Mouse (Mus musculus) midbrain, embryonic 15.5 days (tissue): Measurements from ENCODE around the gene Polr2i. TPM values are rescaled to one million over a fixed set of nuclear protein-coding genes. Genes with fewer than 3 reads are reported as not detected.
"Not testable (repeated sequence)": the region's sequence is repeated elsewhere in the genome, so short reads cannot be mapped to it uniquely, and the experiment has no call there.

ENCODE experiments used
- ATAC-seq: fragments of 200-750 bp; cut with Nextera tagmentation; replicated peaks from 2 replicates; pipeline ENCODE4 v1.8.0; 2017; ENCODE audit warnings: moderate TSS enrichment
- H3K27ac ChIP-seq: fragments of 300-500 bp; sonication (generic); 2 replicates; pipeline ENCODE4 v1.5.1; 2015; ENCODE audit warnings: mild to moderate bottlenecking, inconsistent platforms
- H3K27me3 ChIP-seq: fragments of 300-500 bp; sonication (generic); replicated peaks from 2 replicates; pipeline ENCODE4 v1.6.1; 2015; ENCODE audit warnings: inconsistent platforms
- H3K36me3 ChIP-seq: fragments of 300-500 bp; sonication (generic); replicated peaks from 2 replicates; pipeline ENCODE4 v1.6.1; 2015; ENCODE audit warnings: inconsistent platforms
- H3K4me1 ChIP-seq: fragments of 300-500 bp; sonication (generic); 2 replicates; pipeline ENCODE4 v1.6.1; 2015; ENCODE audit warnings: inconsistent platforms
- H3K4me2 ChIP-seq: fragments of 300-500 bp; sonication (generic); 2 replicates; pipeline ENCODE4 v1.6.1; 2015; ENCODE audit warnings: inconsistent platforms, mild to moderate bottlenecking, moderate library complexity
- H3K4me3 ChIP-seq: fragments of 300-500 bp; sonication (generic); 2 replicates; pipeline ENCODE4 v1.5.1; 2015; ENCODE audit warnings: mild to moderate bottlenecking, inconsistent platforms
- H3K9ac ChIP-seq: fragments of 300-500 bp; sonication (generic); 2 replicates; pipeline ENCODE4 v1.6.1; 2015; ENCODE audit warnings: mild to moderate bottlenecking, inconsistent platforms
- H3K9me3 ChIP-seq: fragments of 300-500 bp; sonication (generic); 2 replicates; pipeline ENCODE4 v1.6.1; 2016; ENCODE audit warnings: inconsistent platforms
- WGBS: fragments of 180-500 bp; shearing (Covaris S2); methylation state at CpG from one replicate; pipeline ENCODE4 v1.1.7; 2015; ENCODE audit warnings: mixed read lengths; 5-methylcytosine and 5-hydroxymethylcytosine counted together
- polyA plus RNA-seq: library from polyadenylated mRNA; unstranded; fragments of >200 nt; fragmentation: Nextera tagmentation; extraction: Ambion mirVana; gene quantifications from 2 replicates; pipeline ENCODE4 v1.2.1, GENCODE M21; 2015

The Polr2i gene
- 175 and 188 TPM in 2 replicates for polyA plus RNA-seq

GRCm38 (mm10) chr7:30231669-30232454 is at the start of gene Polr2i, which contains the start of gene Tbcb:
TSS of gene Polr2i (plus strand) at chr7:30231948.
TSS of gene Tbcb (minus strand) at chr7:30232272.
- H3K9me3 ChIP-seq, result no peaks in the 10 kb centered on the region
- ATAC-seq, result peak; percentile 96
- peak within 1 kb of the TSS; percentile 84 for H3K4me2 ChIP-seq
- peak within 1 kb of the TSS; percentile 54 for H3K9ac ChIP-seq
- H3K36me3 ChIP-seq, result peaks cover 15% of the 10 kb centered on the region
- H3K4me1 ChIP-seq, result peaks cover 23% of the 10 kb centered on the region
- H3K27me3 ChIP-seq, result no peaks in the 10 kb centered on the region
- H3K27ac ChIP-seq, result peak within 1 kb of the TSS; percentile 98
- under 1% methylated on average over 67 of the region's 67 CpGs for whole genome bisulfite sequencing
- peak within 1 kb of the TSS; percentile 53 for H3K4me3 ChIP-seq

DNA sequence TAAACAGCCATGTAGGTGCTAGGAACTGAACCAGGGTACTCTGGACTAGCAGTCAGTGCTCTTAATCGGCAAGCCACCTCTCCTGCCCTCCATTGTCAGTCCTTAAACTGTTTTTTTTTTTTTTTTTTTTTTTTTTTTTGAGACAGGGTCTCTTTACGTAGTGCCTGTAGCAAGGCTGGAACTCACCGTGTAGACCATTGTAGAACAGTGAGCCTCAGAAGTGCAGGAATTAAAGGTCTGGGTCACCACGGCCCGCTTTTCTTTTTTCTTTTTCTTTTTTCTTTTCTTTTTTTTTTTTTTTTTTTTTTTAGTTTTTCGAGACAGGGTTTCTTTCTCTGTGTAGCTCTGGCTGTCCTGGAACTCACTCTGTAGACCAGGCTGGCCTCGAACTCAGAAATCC is 48.6 kb upstream of the Polr2i start:
- H3K4me1 ChIP-seq, H3K27me3 ChIP-seq, H3K4me3 ChIP-seq, H3K9me3 ChIP-seq, H3K4me2 ChIP-seq, H3K27ac ChIP-seq, ATAC-seq, H3K9ac ChIP-seq: not testable (repeated sequence)
- WGBS, result 77% methylated on average over 7 of the region's 7 CpGs
- H3K36me3 ChIP-seq, result peaks cover 36% of the 10 kb centered on the region

DNA sequence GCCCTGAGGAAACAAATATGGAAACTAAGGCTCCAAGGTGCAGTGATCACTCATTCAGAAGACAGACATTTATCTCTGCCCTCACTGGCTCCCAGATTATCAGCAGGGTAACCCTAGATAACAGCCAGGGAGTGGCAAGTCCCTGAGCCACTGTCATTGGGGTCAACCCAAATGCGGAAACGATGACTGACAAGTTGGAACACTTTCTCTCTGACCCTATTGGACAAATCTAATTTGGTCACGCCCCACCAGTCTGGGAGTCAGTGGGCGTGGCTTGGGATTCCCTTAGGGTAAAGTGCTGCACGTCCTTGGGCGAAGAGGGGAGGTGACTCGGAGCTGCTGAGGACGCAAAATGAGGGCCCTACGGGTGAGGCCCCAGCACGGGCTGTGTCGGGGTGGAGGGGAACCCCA is 47.9 kb upstream of the Polr2i start, which contains the start of gene Cox7a1:
Cox7a1 (plus strand) TSS at position 266 of the 411 bp plus-strand sequence.
- 3% methylated on average over 11 of the region's 11 CpGs for WGBS
- peak; percentile 35; the same call in 1 of the 2 replicates for ATAC-seq
- H3K4me2 ChIP-seq, result peak within 1 kb of the TSS; percentile 43
- no peak within 1 kb of the TSS for H3K27ac ChIP-seq
- no peak within 1 kb of the TSS; the same call in 1 of the 2 replicates for H3K9ac ChIP-seq
- no peaks in the 10 kb centered on the region for H3K27me3 ChIP-seq
- no peaks in the 10 kb centered on the region for H3K9me3 ChIP-seq
- H3K36me3 ChIP-seq, result peaks cover 36% of the 10 kb centered on the region
- peaks cover 7% of the 10 kb centered on the region for H3K4me1 ChIP-seq
- peak within 1 kb of the TSS; percentile 6; the same call in 1 of the 2 replicates for H3K4me3 ChIP-seq

DNA sequence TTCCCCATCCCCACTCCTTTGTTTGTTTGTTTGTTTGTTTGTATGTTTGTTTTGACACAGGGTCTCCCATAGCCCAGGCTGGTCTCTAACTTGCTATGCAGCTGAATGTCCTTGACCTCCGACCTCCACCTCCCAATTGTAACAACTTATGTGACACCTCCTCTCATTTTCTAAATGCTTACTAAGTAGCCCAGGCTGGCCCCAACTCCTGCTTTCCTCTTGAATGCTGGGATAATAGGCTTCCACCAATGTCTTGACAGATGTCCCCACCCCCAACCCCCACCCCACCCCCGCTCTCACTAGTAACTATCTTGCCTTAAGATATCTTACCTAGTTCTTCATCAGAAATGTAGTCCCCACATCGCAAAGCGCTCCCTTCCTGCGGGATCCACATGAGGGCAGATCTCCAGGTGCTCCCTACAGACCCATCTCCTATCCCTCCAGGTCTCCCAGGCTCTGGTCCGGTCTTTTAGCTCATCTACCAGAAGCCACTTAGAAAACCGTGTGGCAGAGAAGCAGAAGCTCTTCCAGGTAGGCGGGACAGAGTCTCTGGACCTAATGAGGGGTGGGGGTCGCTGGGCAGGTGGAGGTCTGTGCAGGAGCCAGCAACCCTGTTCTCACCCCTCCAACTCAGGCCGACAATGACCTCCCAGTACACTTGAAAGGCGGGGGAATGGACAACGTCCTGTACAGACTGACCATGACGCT is 47.0 kb upstream of the Polr2i start:
- H3K27ac ChIP-seq, result no peak overlapping the region
- H3K4me2 ChIP-seq, result no peak overlapping the region
- peaks cover 40% of the 10 kb centered on the region for H3K36me3 ChIP-seq
- 75% methylated on average over 13 of the region's 13 CpGs for WGBS
- no peak overlapping the region for H3K4me3 ChIP-seq
- H3K9me3 ChIP-seq, result no peaks in the 10 kb centered on the region
- no peak for ATAC-seq
- H3K27me3 ChIP-seq, result no peaks in the 10 kb centered on the region
- peaks cover 7% of the 10 kb centered on the region for H3K4me1 ChIP-seq
- H3K9ac ChIP-seq, result no peak overlapping the region

- Histone ChIP-seq H3K9ac (no peak overlapping the region), H3K9me3 (no peaks in the 10 kb centered on the region), H3K36me3 (peaks cover 55% of the 10 kb centered on the region), H3K4me2 (no peak overlapping the region), H3K4me1 (peaks cover 19% of the 10 kb centered on the region), H3K27ac (no peak overlapping the region), H3K4me3 (no peak overlapping the region), H3K27me3 (no peaks in the 10 kb centered on the region)
- WGBS, result 92% methylated on average over 12 of the region's 12 CpGs
- ATAC-seq, result no peak
Measured at GRCm38 (mm10) chr7:30188344-30189115, 43.2 kb upstream of the Polr2i start.

DNA sequence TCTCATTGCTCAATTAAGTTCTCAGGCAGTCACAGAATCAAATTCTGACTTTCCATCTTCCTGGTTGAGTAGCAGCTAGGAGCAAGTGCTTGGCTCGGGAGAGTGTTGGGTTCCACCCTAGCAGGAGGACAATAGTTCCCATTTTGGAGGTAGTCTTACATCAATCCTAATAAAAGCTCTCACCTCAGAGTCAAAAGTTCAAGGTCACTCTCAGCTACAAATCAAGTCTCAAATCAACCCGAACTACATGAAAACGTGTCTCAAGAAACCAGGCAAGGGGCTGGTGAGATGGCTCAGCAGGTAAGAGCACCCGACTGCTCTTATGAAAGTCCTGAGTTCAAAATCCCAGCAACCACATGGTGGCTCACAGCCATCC is 42.6 kb upstream of the Polr2i start:
- ATAC-seq, result no peak
- Histone ChIP-seq H3K27ac (no peak overlapping the region), H3K27me3 (no peaks in the 10 kb centered on the region), H3K4me2 (no peak overlapping the region), H3K4me1 (peaks cover 16% of the 10 kb centered on the region), H3K4me3 (no peak overlapping the region), H3K36me3 (peaks cover 55% of the 10 kb centered on the region), H3K9me3 (no peaks in the 10 kb centered on the region), H3K9ac (no peak overlapping the region)
- WGBS, result 90% methylated on average over 4 of the region's 4 CpGs

- Histone ChIP-seq H3K9ac (no peak overlapping the region), H3K4me1 (peaks cover 20% of the 10 kb centered on the region), H3K27ac (no peak overlapping the region), H3K27me3 (no peaks in the 10 kb centered on the region), H3K9me3 (no peaks in the 10 kb centered on the region), H3K36me3 (peaks cover 37% of the 10 kb centered on the region), H3K4me3 (no peak overlapping the region), H3K4me2 (no peak overlapping the region)
- 90% methylated on average over 12 of the region's 12 CpGs for WGBS
- ATAC-seq, result no peak
Measured at GRCm38 (mm10) chr7:30192088-30192487, 39.7 kb upstream of the Polr2i start.

- H3K9ac ChIP-seq, result peak overlapping the region; percentile 81
- no peak for ATAC-seq
- no peaks in the 10 kb centered on the region for H3K27me3 ChIP-seq
- H3K4me1 ChIP-seq, result peaks cover 20% of the 10 kb centered on the region
- 14% methylated on average over 9 of the region's 9 CpGs for WGBS
- H3K27ac ChIP-seq, result peak overlapping the region; percentile 84; the same call in 1 of the 2 replicates
- H3K9me3 ChIP-seq, result no peaks in the 10 kb centered on the region
- peak overlapping the region; percentile 66 for H3K4me2 ChIP-seq
- H3K36me3 ChIP-seq, result peaks cover 28% of the 10 kb centered on the region
- peak overlapping the region; percentile 74 for H3K4me3 ChIP-seq
Measured at GRCm38 (mm10) chr7:30193013-30193412, 38.7 kb upstream of the Polr2i start.

- Histone ChIP-seq H3K27ac (peak overlapping the region; percentile 84), H3K9me3 (no peaks in the 10 kb centered on the region), H3K4me1 (peaks cover 23% of the 10 kb centered on the region), H3K4me3 (peak overlapping the region; percentile 74), H3K36me3 (peaks cover 21% of the 10 kb centered on the region; the same call in 1 of the 2 replicates), H3K27me3 (no peaks in the 10 kb centered on the region), H3K4me2 (peak overlapping the region; percentile 66), H3K9ac (peak overlapping the region; percentile 81)
- WGBS, result 2% methylated on average over 20 of the region's 26 CpGs
- ATAC-seq, result peak; percentile 70
Measured at GRCm38 (mm10) chr7:30193581-30194100, 38.1 kb upstream of the Polr2i start.

DNA sequence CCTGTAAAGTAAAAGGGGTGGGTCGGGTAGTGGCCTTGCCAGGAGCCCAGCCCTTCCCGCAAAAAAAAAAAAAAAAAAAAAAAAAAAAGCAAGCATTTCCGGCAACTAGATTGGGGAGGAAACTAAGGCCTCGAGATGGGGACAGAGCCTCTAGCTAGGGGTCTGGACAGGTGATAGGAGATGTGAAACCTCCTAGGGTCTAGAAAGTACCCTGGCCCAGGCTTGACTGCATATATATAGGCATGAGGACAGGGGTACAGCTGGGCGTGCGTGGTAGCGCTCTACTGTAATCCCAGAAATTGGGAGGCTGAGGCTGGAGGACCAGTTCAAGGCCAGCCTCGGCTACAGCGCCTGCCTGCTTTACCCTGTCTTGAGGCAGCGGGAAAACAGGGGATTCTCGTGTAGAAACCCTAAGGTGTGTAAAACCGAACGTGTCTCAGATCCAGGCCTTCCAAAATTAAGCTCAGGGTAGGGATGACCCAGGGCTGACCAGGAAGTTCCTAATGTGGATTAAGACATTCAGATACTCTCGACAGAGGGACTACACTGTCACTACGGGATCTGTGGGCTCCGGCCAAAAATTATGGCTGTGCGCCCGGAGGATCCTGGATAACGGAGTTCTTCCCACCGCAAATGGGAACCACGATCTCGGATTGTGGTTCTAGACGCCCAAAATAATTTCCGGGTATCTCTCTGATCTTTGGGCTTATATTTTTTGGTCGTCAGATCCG is 37.5 kb upstream of the Polr2i start:
- Histone ChIP-seq H3K36me3 (peaks cover 15% of the 10 kb centered on the region; the same call in 1 of the 2 replicates), H3K9ac (peak overlapping the region; percentile 81), H3K4me3 (peak overlapping the region; percentile 74), H3K27ac (peak overlapping the region; percentile 84), H3K4me1 (peaks cover 23% of the 10 kb centered on the region), H3K9me3 (no peaks in the 10 kb centered on the region), H3K27me3 (no peaks in the 10 kb centered on the region), H3K4me2 (peak overlapping the region; percentile 66)
- WGBS, result under 1% methylated on average over 26 of the region's 26 CpGs
- peak; percentile 38 for ATAC-seq

GRCm38 (mm10) chr7:30194884-30195283 is 36.9 kb upstream of the Polr2i start:
- H3K4me2 ChIP-seq, result peak overlapping the region; percentile 66
- H3K36me3 ChIP-seq, result peaks cover 14% of the 10 kb centered on the region; the same call in 1 of the 2 replicates
- H3K4me3 ChIP-seq, result peak overlapping the region; percentile 74
- WGBS, result under 1% methylated on average over 28 of the region's 28 CpGs
- peak overlapping the region; percentile 81 for H3K9ac ChIP-seq
- H3K4me1 ChIP-seq, result peaks cover 23% of the 10 kb centered on the region
- peak; percentile 90 for ATAC-seq
- H3K27ac ChIP-seq, result peak overlapping the region; percentile 84
- no peaks in the 10 kb centered on the region for H3K9me3 ChIP-seq
- H3K27me3 ChIP-seq, result no peaks in the 10 kb centered on the region
